Mouse (Mus musculus) neural tube, embryonic 14.5 days (tissue): ENCODE measurements around the gene Vipr1. TPM values are rescaled to one million over a fixed set of nuclear protein-coding genes. Genes with fewer than 3 reads are reported as not detected.

ENCODE experiments used
- ATAC-seq: fragments of 200-750 bp; cut with Nextera tagmentation; 2 replicates; pipeline ENCODE4 v1.8.0; 2017; ENCODE audit warnings: low read depth, mild to moderate bottlenecking, moderate TSS enrichment, moderate library complexity
- H3K27ac ChIP-seq: fragments of 300-500 bp; sonication (generic); 2 replicates; pipeline ENCODE4 v1.5.1; 2014; ENCODE audit warnings: low read depth, mild to moderate bottlenecking, control low read depth, low read length, moderate library complexity, mixed read lengths
- H3K27me3 ChIP-seq: fragments of 300-500 bp; sonication (generic); 2 replicates; pipeline ENCODE4 v1.6.1; 2014; ENCODE audit warnings: low read length; ENCODE audit not compliant: control insufficient read depth, insufficient read depth
- H3K36me3 ChIP-seq: fragments of 300-500 bp; sonication (generic); 2 replicates; pipeline ENCODE4 v1.6.1; 2014; ENCODE audit warnings: low read length, mixed read lengths; ENCODE audit not compliant: control insufficient read depth, insufficient read depth
- H3K4me1 ChIP-seq: fragments of 300-500 bp; sonication (generic); 2 replicates; pipeline ENCODE4 v1.6.1; 2014; ENCODE audit warnings: low read length; ENCODE audit not compliant: control insufficient read depth, insufficient read depth
- H3K4me2 ChIP-seq: fragments of 300-500 bp; sonication (generic); 2 replicates; pipeline ENCODE4 v1.6.1; 2014; ENCODE audit warnings: mild to moderate bottlenecking, low read depth, low read length, control low read depth
- H3K4me3 ChIP-seq: fragments of 300-500 bp; sonication (generic); 2 replicates; pipeline ENCODE4 v1.5.1; 2014; ENCODE audit warnings: low read depth, low read length, control low read depth, mixed read lengths
- H3K9ac ChIP-seq: fragments of 300-500 bp; sonication (generic); replicated peaks from 2 replicates; pipeline ENCODE4 v1.6.1; 2014; ENCODE audit warnings: low read depth, mild to moderate bottlenecking, control low read depth, low read length, mixed read lengths
- H3K9me3 ChIP-seq: fragments of 300-500 bp; sonication (generic); 2 replicates; pipeline ENCODE4 v1.6.1; 2016; ENCODE audit warnings: low read length; ENCODE audit not compliant: control insufficient read depth
- WGBS: fragments of 180-500 bp; shearing (Covaris S2); extraction: QIAGEN DNeasy Blood & Tissue Kit; methylation state at CpG from one replicate; pipeline ENCODE4 v1.1.7; 2014; 5-methylcytosine and 5-hydroxymethylcytosine counted together
- polyA plus RNA-seq: library from polyadenylated mRNA; unstranded; fragments of >200 nt; fragmentation: Nextera tagmentation; extraction: Ambion mirVana; gene quantifications from 2 replicates; pipeline ENCODE4 v1.2.1, GENCODE M21; 2014

Gene Vipr1
- polyA plus RNA-seq, 1 experiment from 2014 or later, result 0.20 TPM

GRCm38 (mm10) chr9:121630627-121631026, 11.9 kb upstream of the Vipr1 start:
- Histone ChIP-seq H3K4me2 (no peak overlapping the region), H3K27me3 (no peaks in the 10 kb centered on the region), H3K9ac (no peak overlapping the region), H3K9me3 (no peaks in the 10 kb centered on the region), H3K27ac (no peak overlapping the region), H3K4me3 (no peak overlapping the region), H3K36me3 (no peaks in the 10 kb centered on the region), H3K4me1 (no peaks in the 10 kb centered on the region)
- 62% methylated on average over 1 of the region's 1 CpGs for WGBS
- no peak for ATAC-seq

- H3K36me3 ChIP-seq, result no peaks in the 10 kb centered on the region
- ATAC-seq, result no peak
- H3K9ac ChIP-seq, result no peak overlapping the region
- no peak overlapping the region for H3K4me2 ChIP-seq
- H3K27ac ChIP-seq, result no peak overlapping the region
- 74% methylated on average over 4 of the region's 4 CpGs for WGBS
- H3K9me3 ChIP-seq, result no peaks in the 10 kb centered on the region
- H3K4me1 ChIP-seq, result no peaks in the 10 kb centered on the region
- H3K4me3 ChIP-seq, result no peak overlapping the region
- H3K27me3 ChIP-seq, result no peaks in the 10 kb centered on the region
Observed at GRCm38 (mm10) chr9:121631946-121632345, 10.6 kb upstream of the Vipr1 start.

GRCm38 (mm10) chr9:121632891-121633290, 9.6 kb upstream of the Vipr1 start:
- H3K27me3 ChIP-seq, result no peaks in the 10 kb centered on the region
- no peaks in the 10 kb centered on the region for H3K36me3 ChIP-seq
- H3K27ac ChIP-seq, result no peak overlapping the region
- no peak for ATAC-seq
- H3K9me3 ChIP-seq, result no peaks in the 10 kb centered on the region
- WGBS, result 89% methylated on average over 10 of the region's 10 CpGs
- H3K9ac ChIP-seq, result no peak overlapping the region
- no peak overlapping the region for H3K4me3 ChIP-seq
- H3K4me1 ChIP-seq, result no peaks in the 10 kb centered on the region
- H3K4me2 ChIP-seq, result no peak overlapping the region

GRCm38 (mm10) chr9:121633306-121633705, 9.2 kb upstream of the Vipr1 start:
- ATAC-seq, result no peak
- H3K9ac ChIP-seq, result no peak overlapping the region
- no peaks in the 10 kb centered on the region for H3K4me1 ChIP-seq
- no peaks in the 10 kb centered on the region for H3K9me3 ChIP-seq
- no peak overlapping the region for H3K4me3 ChIP-seq
- H3K36me3 ChIP-seq, result no peaks in the 10 kb centered on the region
- no peak overlapping the region for H3K4me2 ChIP-seq
- 80% methylated on average over 6 of the region's 6 CpGs for WGBS
- no peak overlapping the region for H3K27ac ChIP-seq
- no peaks in the 10 kb centered on the region for H3K27me3 ChIP-seq

GRCm38 (mm10) chr9:121635835-121636576, 6.5 kb upstream of the Vipr1 start:
- no peak overlapping the region for H3K4me2 ChIP-seq
- H3K4me1 ChIP-seq, result no peaks in the 10 kb centered on the region
- peaks cover 7% of the 10 kb centered on the region for H3K27me3 ChIP-seq
- no peak overlapping the region for H3K27ac ChIP-seq
- 53% methylated on average over 7 of the region's 7 CpGs for WGBS
- no peak overlapping the region for H3K9ac ChIP-seq
- ATAC-seq, result no peak
- no peaks in the 10 kb centered on the region for H3K36me3 ChIP-seq
- no peaks in the 10 kb centered on the region for H3K9me3 ChIP-seq
- no peak overlapping the region for H3K4me3 ChIP-seq

- H3K9ac ChIP-seq, result no peak overlapping the region
- no peaks in the 10 kb centered on the region for H3K36me3 ChIP-seq
- H3K4me2 ChIP-seq, result no peak overlapping the region
- peaks cover 22% of the 10 kb centered on the region for H3K27me3 ChIP-seq
- 46% methylated on average over 16 of the region's 16 CpGs for WGBS
- ATAC-seq, result no peak
- peaks cover 6% of the 10 kb centered on the region; the same call in 1 of the 2 replicates for H3K4me1 ChIP-seq
- H3K9me3 ChIP-seq, result no peaks in the 10 kb centered on the region
- H3K4me3 ChIP-seq, result no peak overlapping the region
- H3K27ac ChIP-seq, result no peak overlapping the region
Observed at GRCm38 (mm10) chr9:121639790-121640189, 2.7 kb upstream of the Vipr1 start.

GRCm38 (mm10) chr9:121641235-121641915, 1.1 kb upstream of the Vipr1 start:
- Histone ChIP-seq H3K27me3 (peaks cover 22% of the 10 kb centered on the region), H3K36me3 (no peaks in the 10 kb centered on the region), H3K4me3 (peak overlapping the region; percentile 42), H3K27ac (no peak overlapping the region), H3K9ac (peak overlapping the region; percentile 30), H3K9me3 (no peaks in the 10 kb centered on the region), H3K4me2 (peak overlapping the region; percentile 83), H3K4me1 (peaks cover 6% of the 10 kb centered on the region; the same call in 1 of the 2 replicates)
- ATAC-seq, result no peak
- 14% methylated on average over 27 of the region's 27 CpGs for WGBS

- peak within 1 kb of the TSS; percentile 42 for H3K4me3 ChIP-seq
- peak; percentile 74 for ATAC-seq
- H3K36me3 ChIP-seq, result no peaks in the 10 kb centered on the region
- peak within 1 kb of the TSS; percentile 48 for H3K9ac ChIP-seq
- peaks cover 22% of the 10 kb centered on the region for H3K27me3 ChIP-seq
- H3K9me3 ChIP-seq, result no peaks in the 10 kb centered on the region
- H3K4me1 ChIP-seq, result peaks cover 6% of the 10 kb centered on the region; the same call in 1 of the 2 replicates
- 0% methylated on average over 26 of the region's 26 CpGs for WGBS
- H3K27ac ChIP-seq, result no peak within 1 kb of the TSS
- H3K4me2 ChIP-seq, result peak within 1 kb of the TSS; percentile 83
Observed at GRCm38 (mm10) chr9:121642001-121642400, 515 bp upstream of the Vipr1 start, which contains the start of gene Lyzl4. Gene Lyzl4 (minus strand): TSS chr9:121642096.

- no peak overlapping the region for H3K9ac ChIP-seq
- ATAC-seq, result no peak
- peaks cover 6% of the 10 kb centered on the region; the same call in 1 of the 2 replicates for H3K4me1 ChIP-seq
- peaks cover 17% of the 10 kb centered on the region for H3K27me3 ChIP-seq
- WGBS, result 55% methylated on average over 3 of the region's 3 CpGs
- no peaks in the 10 kb centered on the region for H3K36me3 ChIP-seq
- H3K4me3 ChIP-seq, result no peak overlapping the region
- no peak overlapping the region for H3K27ac ChIP-seq
- no peak overlapping the region for H3K4me2 ChIP-seq
- no peaks in the 10 kb centered on the region for H3K9me3 ChIP-seq
Observed at GRCm38 (mm10) chr9:121644855-121645254, 2.3 kb downstream of the Vipr1 start.
